Mouse (Mus musculus): Measurements from ENCODE around the gene Rfc2. TPM values are rescaled to one million over a fixed set of nuclear protein-coding genes. Genes with fewer than 3 reads are reported as not detected.
"Not testable (repeated sequence)": the region's sequence is repeated elsewhere in the genome, so short reads cannot be mapped to it uniquely, and the experiment has no call there.

Rfc2 gene
- polyA plus RNA-seq, 1 experiment: 69.3 TPM

- H3K4me2 ChIP-seq (ENCODE audit: low read depth): no peak overlapping the region
- no peak overlapping the region for H3ac ChIP-seq (ENCODE audit: control insufficient read depth, insufficient read length)
- no peaks in the 10 kb centered on the region for H3K36me3 ChIP-seq (ENCODE audit: control insufficient read depth, insufficient read depth)
- H3K79me2 ChIP-seq (ENCODE audit: control insufficient read depth, insufficient read depth): no peaks in the 10 kb centered on the region
- H3K27me3 ChIP-seq (ENCODE audit: control insufficient read depth, insufficient read depth, insufficient read length): no peaks in the 10 kb centered on the region
- TF ChIP-seq POLR2A (IDR thresholded peaks at IDR 0.05; ENCODE audit: insufficient read length, low read depth) (no peak), MAX (IDR thresholded peaks at IDR 0.05; ENCODE audit: low read depth) (no peak), E2F4 (IDR thresholded peaks at IDR 0.05; ENCODE audit: insufficient read depth) (no peak)
- H3K4me3 ChIP-seq: no peak overlapping the region
Measured at GRCm38 (mm10) chr5:134647394-134647793, 66.2 kb downstream of the Rfc2 start.

- H3ac ChIP-seq (ENCODE audit: control insufficient read depth, insufficient read length); H3K36me3 ChIP-seq (ENCODE audit: control insufficient read depth, insufficient read depth); H3K79me2 ChIP-seq (ENCODE audit: control insufficient read depth, insufficient read depth); H3K4me2 ChIP-seq (ENCODE audit: low read depth); H3K4me3 ChIP-seq; H3K27me3 ChIP-seq (ENCODE audit: control insufficient read depth, insufficient read depth, insufficient read length): not testable (repeated sequence)
Measured at GRCm38 (mm10) chr5:134648976-134649375, 67.8 kb downstream of the Rfc2 start.

DNA sequence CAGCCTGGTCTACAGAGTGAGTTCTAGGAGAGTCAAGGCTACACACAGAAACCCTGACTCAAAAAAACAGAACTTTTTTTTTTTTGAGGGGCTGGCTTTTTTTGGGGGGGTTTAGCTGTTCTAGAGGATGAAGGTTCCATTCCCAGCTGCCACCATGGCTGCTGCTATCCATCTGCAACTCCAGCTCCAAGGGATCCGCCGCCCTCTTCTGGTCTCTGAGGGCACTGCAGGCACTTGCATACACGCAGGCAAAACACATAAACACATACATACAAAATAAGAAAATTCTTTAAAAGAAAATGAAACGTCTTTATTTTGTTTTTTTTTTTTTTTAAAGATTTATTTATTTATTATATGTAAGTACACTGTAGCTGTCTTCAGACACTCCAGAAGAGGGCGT, 69.8 kb downstream of the Rfc2 start:
- Histone ChIP-seq H3K27me3 (ENCODE audit: control insufficient read depth, insufficient read depth, insufficient read length) (no peaks in the 10 kb centered on the region), H3ac (ENCODE audit: control insufficient read depth, insufficient read length) (no peak overlapping the region), H3K79me2 (ENCODE audit: control insufficient read depth, insufficient read depth) (no peaks in the 10 kb centered on the region), H3K4me3 (no peak overlapping the region), H3K36me3 (ENCODE audit: control insufficient read depth, insufficient read depth) (no peaks in the 10 kb centered on the region), H3K4me2 (ENCODE audit: low read depth) (no peak overlapping the region)
- no peak for TF ChIP-seq TCF12 (IDR thresholded peaks at IDR 0.05; ENCODE audit: insufficient read depth, poor library complexity, severe bottlenecking)
- TF ChIP-seq CEBPB (IDR thresholded peaks at IDR 0.05; ENCODE audit: insufficient read depth, poor library complexity, severe bottlenecking): no peak
- TF ChIP-seq REST (IDR thresholded peaks at IDR 0.05; ENCODE audit: insufficient read depth, insufficient read length): no peak
- TF ChIP-seq USF1 (IDR thresholded peaks at IDR 0.05; ENCODE audit: low read depth): no peak
- no peak for TF ChIP-seq MAX (IDR thresholded peaks at IDR 0.05; ENCODE audit: low read depth)
- no peak for TF ChIP-seq TCF3 (IDR thresholded peaks at IDR 0.05; ENCODE audit: insufficient read length, low read depth)
- TF ChIP-seq POLR2AphosphoS2 (IDR thresholded peaks at IDR 0.05; ENCODE audit: insufficient read length, low read depth): no peak
- no peak for TF ChIP-seq MYOD1 (IDR thresholded peaks at IDR 0.05; ENCODE audit: control insufficient read depth in 1 of 3, insufficient read length in 2 of 3, low read depth in 2 of 3)
- TF ChIP-seq POLR2A (IDR thresholded peaks at IDR 0.05; ENCODE audit: insufficient read length, low read depth): no peak
- TF ChIP-seq E2F4 (IDR thresholded peaks at IDR 0.05; ENCODE audit: insufficient read depth): no peak
- no peak for TF ChIP-seq SRF (IDR thresholded peaks at IDR 0.05; ENCODE audit: control insufficient read depth, insufficient read length, low read depth)
- TF ChIP-seq MYOG (IDR thresholded peaks at IDR 0.05; ENCODE audit: control insufficient read depth in 1 of 3, insufficient read depth in 1 of 3, insufficient read length in 2 of 3, low read depth in 2 of 3): no peak

Other genes with a start within 250 kb of the Rfc2 start
- 62.0 TPM for gene Gtf2ird1, start 124.7 kb upstream of the Rfc2 start, polyA plus RNA-seq (2012; fragmentation: generic; extraction: Trizol)
- gene Clip2, start 28.9 kb upstream of the Rfc2 start, polyA plus RNA-seq (2012; fragmentation: generic; extraction: Trizol): 14.2 TPM
- gene Syna, start 21.2 kb upstream of the Rfc2 start, polyA plus RNA-seq (2012; fragmentation: generic; extraction: Trizol): 0.19 TPM
- gene Lat2, start 33.7 kb downstream of the Rfc2 start, polyA plus RNA-seq (2012; fragmentation: generic; extraction: Trizol): 0.59 TPM
- gene Eif4h, start 58.1 kb downstream of the Rfc2 start, polyA plus RNA-seq (2012; fragmentation: generic; extraction: Trizol): 293 TPM
- gene Limk1, start 107.2 kb downstream of the Rfc2 start, polyA plus RNA-seq (2012; fragmentation: generic; extraction: Trizol): 22.3 TPM
- gene Eln, start 166.0 kb downstream of the Rfc2 start, polyA plus RNA-seq (2012; fragmentation: generic; extraction: Trizol): 0.02 TPM